Comparison of ENCODE assay signal across 16 mouse cellular contexts in the genomic region with DNA sequence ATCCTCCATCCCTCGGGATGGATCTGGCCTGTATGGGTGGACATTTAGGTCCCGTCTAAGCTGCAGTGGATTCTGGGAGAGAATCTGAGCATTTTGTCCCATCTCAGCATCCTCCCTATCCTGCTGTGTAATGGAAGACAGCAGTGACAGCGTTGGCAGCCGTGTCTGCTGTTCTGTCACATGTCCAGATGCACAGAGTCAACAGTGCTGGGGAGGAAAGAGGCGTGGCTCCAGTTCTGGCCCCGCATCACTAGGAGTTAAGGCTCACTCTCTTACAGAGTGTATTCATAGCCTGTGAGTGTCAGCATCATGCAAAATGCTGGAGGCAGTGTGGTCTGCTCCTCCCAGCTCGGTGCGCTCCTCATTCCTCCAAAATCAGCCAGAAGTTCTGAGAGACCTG. TPM values are rescaled to one million over a fixed set of nuclear protein-coding genes. Genes with fewer than 3 reads are reported as not detected.
A peak's percentile ranks its signal among the peaks of the same experiment; 100 is the strongest.
DNase-seq lines count a peak whose midpoint lies in the region; ATAC-seq and TF ChIP-seq lines count a peak whose summit lies in the region.
"Had no signal": no experiment of that assay in that cellular context is flagged by ENCODE, and none has a peak within 500 bp of the region (broad histone marks: within the 10 kb centered on the region; RNA-seq: fewer than 3 reads in every experiment).

No protein-coding gene starts in this region.

- H3K4me2 ChIP-seq in heart, embryonic 13.5 days: no peak overlapping the region
- no peak overlapping the region for H3K4me2 ChIP-seq in midbrain, embryonic 16.5 days (ENCODE audit: low read length)
- H3K4me2 ChIP-seq in midbrain, embryonic 13.5 days (replicated peaks): no peak overlapping the region
- H3K4me2 ChIP-seq: kidney, embryonic 15.5 days; midbrain, embryonic 11.5 days had no signal

- H3K27me3 ChIP-seq in heart, embryonic 13.5 days (replicated peaks): no peaks in the 10 kb centered on the region
- H3K27me3 ChIP-seq in heart, adult 2 months (ENCODE audit: control insufficient read depth, insufficient read depth, low read length): no peaks in the 10 kb centered on the region
- no peaks in the 10 kb centered on the region for H3K27me3 ChIP-seq in midbrain, embryonic 16.5 days (ENCODE audit: control insufficient read depth, insufficient read depth, low read depth, low read length)
- H3K27me3 ChIP-seq in midbrain, embryonic 13.5 days: no peaks in the 10 kb centered on the region
- H3K27me3 ChIP-seq: kidney, embryonic 15.5 days had no signal

- H3K9me3 ChIP-seq in heart, embryonic 13.5 days: no peaks in the 10 kb centered on the region
- H3K9me3 ChIP-seq in midbrain, embryonic 16.5 days (replicated peaks; ENCODE audit: control insufficient read depth, low read length, poor library complexity, severe bottlenecking): no peaks in the 10 kb centered on the region
- no peaks in the 10 kb centered on the region for H3K9me3 ChIP-seq in midbrain, embryonic 13.5 days
- H3K9me3 ChIP-seq: kidney, embryonic 15.5 days had no signal

- TF ChIP-seq POLR2A in heart, adult 2 months (IDR thresholded peaks at IDR 0.05; ENCODE audit: insufficient read depth, low read depth, low read length): no peak

- peaks cover 6% of the 10 kb centered on the region; the same call in 1 of the 2 replicates for H3K36me3 ChIP-seq in heart, embryonic 13.5 days
- H3K36me3 ChIP-seq in heart, adult 2 months (ENCODE audit: control insufficient read depth, insufficient read depth, low read length): no peaks in the 10 kb centered on the region
- no peaks in the 10 kb centered on the region for H3K36me3 ChIP-seq in midbrain, embryonic 16.5 days (ENCODE audit: control insufficient read depth, insufficient read depth, low read length)
- H3K36me3 ChIP-seq in midbrain, embryonic 13.5 days: 0 out of 2 replicates have a peak, but pooled peaks cover 3% of the 10 kb centered on the region
- H3K36me3 ChIP-seq: kidney, embryonic 15.5 days had no signal

- TF ChIP-seq CTCF in heart, adult 2 months (IDR thresholded peaks at IDR 0.05): no peak

- WGBS in heart, embryonic 13.5 days: 64% methylated on average over 8 of the region's 8 CpGs
- 54% methylated on average over 8 of the region's 8 CpGs for WGBS in heart, adult 2 months
- 79% methylated on average over 8 of the region's 8 CpGs for WGBS in midbrain, embryonic 16.5 days
- 83% methylated on average over 8 of the region's 8 CpGs for WGBS in midbrain, embryonic 13.5 days

- TF ChIP-seq EP300 in heart, adult 2 months (IDR thresholded peaks at IDR 0.05; ENCODE audit: insufficient read depth, low read depth, low read length): no peak

- intact Hi-C loops in heart, adult 2 months (cut with DNase I): no loop called here

- ATAC-seq in heart, embryonic 13.5 days (ENCODE audit: extremely low read depth, insufficient number of reproducible peaks, low FRiP score, low TSS enrichment): peak; percentile 25; the same call in 1 of the 2 replicates
- ATAC-seq in midbrain, embryonic 16.5 days: 0 out of 2 replicates have a peak, but pooled peaks have one; percentile 26
- ATAC-seq in midbrain, embryonic 13.5 days: no peak

- no peak for DNase-seq in heart, adult 2 months
- DNase-seq in kidney, postnatal 10 days: peak; percentile 42
- no peak for DNase-seq in kidney, adult 8-10 months
- DNase-seq in embryo, embryonic 10 days (ENCODE audit: low spot score): no peak
- DNase-seq: cerebellum, adult 11 months; forebrain, postnatal 0 days; gastrocnemius, postnatal 25 days; right cerebral cortex, postnatal 25 days; thymus, adult 2 months had no signal

- H3K4me1 ChIP-seq in heart, embryonic 13.5 days: peaks cover 25% of the 10 kb centered on the region
- H3K4me1 ChIP-seq in heart, adult 2 months (ENCODE audit: control insufficient read depth, insufficient read depth, low read length): 0 out of 2 replicates have a peak, but pooled peaks cover 2% of the 10 kb centered on the region
- peaks cover 10% of the 10 kb centered on the region; the same call in 1 of the 2 replicates for H3K4me1 ChIP-seq in midbrain, embryonic 16.5 days (ENCODE audit: control insufficient read depth, insufficient read depth, low read length)
- H3K4me1 ChIP-seq in midbrain, embryonic 13.5 days (replicated peaks): peaks cover 15% of the 10 kb centered on the region

- no peak overlapping the region for H3K27ac ChIP-seq in heart, embryonic 13.5 days (replicated peaks)
- no peak overlapping the region for H3K27ac ChIP-seq in heart, adult 2 months
- no peak overlapping the region for H3K27ac ChIP-seq in midbrain, embryonic 16.5 days (ENCODE audit: low read length)
- H3K27ac ChIP-seq in midbrain, embryonic 13.5 days: no peak overlapping the region
- H3K27ac ChIP-seq: kidney, embryonic 15.5 days; liver, embryonic 14.5 days had no signal

- no peak overlapping the region for H3K4me3 ChIP-seq in heart, embryonic 13.5 days
- H3K4me3 ChIP-seq in heart, adult 2 months: no peak overlapping the region
- H3K4me3 ChIP-seq in midbrain, embryonic 16.5 days (ENCODE audit: low read depth, low read length): no peak overlapping the region
- no peak overlapping the region for H3K4me3 ChIP-seq in midbrain, embryonic 13.5 days (replicated peaks)
- H3K4me3 ChIP-seq: kidney, embryonic 15.5 days had no signal

- H3K79me2 ChIP-seq in heart, adult 2 months (replicated peaks; ENCODE audit: control insufficient read depth, insufficient read depth, low read length): no peaks in the 10 kb centered on the region

- H3K9ac ChIP-seq in heart, embryonic 13.5 days: no peak overlapping the region
- H3K9ac ChIP-seq in heart, adult 2 months (ENCODE audit: low read depth, low read length): no peak overlapping the region
- H3K9ac ChIP-seq in midbrain, embryonic 16.5 days (ENCODE audit: low read depth, low read length): no peak overlapping the region
- H3K9ac ChIP-seq in midbrain, embryonic 13.5 days (replicated peaks): no peak overlapping the region
- H3K9ac ChIP-seq: forebrain, postnatal 0 days; kidney, embryonic 15.5 days; liver, embryonic 14.5 days had no signal

RNA-seq across cellular contexts. Expression of gene Haao, which starts 28.3 kb away (rescaled TPM):
- 0.19 and 1.3 TPM in 2 replicates for polyA plus RNA-seq in heart, embryonic 13.5 days (2015; fragmentation: Nextera tagmentation; extraction: Ambion mirVana)
- total RNA-seq in heart, adult 2 months (2021): under 1 TPM; 0.25 to 0.29 TPM
- polyA plus RNA-seq in heart, adult 2 months (2012; rRNA removed): 1.2 and 1.4 TPM in 2 replicates
- polyA plus RNA-seq in midbrain, embryonic 16.5 days (2015; fragmentation: Nextera tagmentation; extraction: Ambion mirVana): 0.23 TPM in 1 of 2 replicates, not detected in the other
- polyA plus RNA-seq in midbrain, embryonic 13.5 days (2015; fragmentation: Nextera tagmentation; extraction: Ambion mirVana): 0.31 TPM in 1 of 2 replicates, not detected in the other
- total RNA-seq: forebrain, postnatal 0 days; gastrocnemius, postnatal 25 days; layer of hippocampus, postnatal 14 days had no signal
- polyA plus RNA-seq: forebrain, postnatal 0 days; midbrain, embryonic 11.5 days had no signal
